Comparison of ENCODE assay signal across 8 mouse cellular contexts in the genomic region with DNA sequence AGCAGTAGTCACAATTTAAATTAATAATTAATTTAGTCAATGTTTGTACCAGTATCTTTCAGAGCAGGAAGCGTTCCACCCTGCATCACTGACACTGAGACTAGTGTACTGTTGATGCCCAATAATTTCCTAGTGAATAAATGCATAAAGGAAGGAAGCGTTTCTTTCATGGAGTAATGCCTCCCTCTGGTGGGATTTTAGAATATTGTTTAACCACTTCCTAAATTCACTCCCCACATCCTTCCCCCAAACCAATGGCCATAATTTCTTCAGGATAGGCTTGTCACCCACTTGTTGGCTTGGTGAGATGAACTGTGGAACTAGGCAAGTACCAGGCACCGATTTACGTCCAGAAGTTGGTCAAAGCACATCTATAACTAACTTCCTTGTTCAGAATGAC. TPM values are rescaled to one million over a fixed set of nuclear protein-coding genes. Genes with fewer than 3 reads are reported as not detected.
DNase-seq lines count a peak whose midpoint lies in the region; ATAC-seq lines count a peak whose summit lies in the region.

No protein-coding gene starts in this region.

- H3K36me3 ChIP-seq in liver, embryonic 12.5 days = peaks cover 18% of the 10 kb centered on the region

- H3K9me3 ChIP-seq in liver, embryonic 12.5 days (replicated peaks) = no peaks in the 10 kb centered on the region

- H3K9ac ChIP-seq in liver, embryonic 12.5 days = no peak overlapping the region

- 35% methylated on average over 4 of the region's 4 CpGs for WGBS in liver, embryonic 12.5 days (ENCODE audit: insufficient replicate concordance)

- DNase-seq in right cerebral cortex, postnatal 25 days = peak; percentile 7
- no peak for DNase-seq in right cerebral cortex, postnatal 14 days
- DNase-seq in brain, adult 2 months (ENCODE audit: low read depth, low spot score) = peak; percentile 80
- DNase-seq in hindlimb bud, embryonic 11.5 days (ENCODE audit: extremely low spot score, low read depth, low spot score) = peak; percentile 49
- DNase-seq in natural killer cell, adult 2 months (ENCODE audit: low spot score in 2 of 2) = peak; percentile 32 to 36
- DNase-seq in urinary bladder, postnatal 10 days (ENCODE audit: low spot score) = no peak

- ATAC-seq in erythroblast, adult 5-6 weeks (replicated peaks; ENCODE audit: low FRiP score, poor library complexity, severe bottlenecking) = 0 out of 2 replicates have a peak, but pooled peaks have one; percentile 36
- ATAC-seq in liver, embryonic 12.5 days = no peak

- no peak overlapping the region for H3K27ac ChIP-seq in liver, embryonic 12.5 days

- H3K4me3 ChIP-seq in liver, embryonic 12.5 days = no peak overlapping the region

- peak overlapping the region; percentile 82; the same call in 1 of the 2 replicates for H3K4me2 ChIP-seq in liver, embryonic 12.5 days

- peaks cover 34% of the 10 kb centered on the region for H3K4me1 ChIP-seq in liver, embryonic 12.5 days

- H3K27me3 ChIP-seq in liver, embryonic 12.5 days (replicated peaks) = no peaks in the 10 kb centered on the region; the same call in 1 of the 2 replicates

RNA-seq across cellular contexts. Expression of a gene that starts 1.2 kb away (rescaled TPM):
- total RNA-seq in erythroblast, adult 5-6 weeks (2015; ENCODE audit: low replicate concordance) = 10.2 and 12.7 TPM in 2 replicates
- 14.1 and 30.5 TPM in 2 replicates for total RNA-seq in erythroblast, adult 5-6 weeks (2017; ENCODE audit: low replicate concordance)
- 14.9 and 15.2 TPM in 2 replicates for polyA plus RNA-seq in liver, embryonic 12.5 days (2016; fragmentation: Nextera tagmentation; extraction: Ambion mirVana)

RNA-seq across cellular contexts. Expression of a gene that starts 20.1 kb away (rescaled TPM):
- not detected in 2 replicates for total RNA-seq in erythroblast, adult 5-6 weeks (2015; ENCODE audit: low replicate concordance)
- 0.17 and 0.28 TPM in 2 replicates for total RNA-seq in erythroblast, adult 5-6 weeks (2017; ENCODE audit: low replicate concordance)
- polyA plus RNA-seq in liver, embryonic 12.5 days (2016; fragmentation: Nextera tagmentation; extraction: Ambion mirVana) = 0.04 and 0.05 TPM in 2 replicates

Comparison
In these comparisons a context has a peak if more than half of its experiments do, and no peak if none do; other contexts are left out.
1. DNase-seq: peak in right cerebral cortex, postnatal 25 days (single experiment), brain, adult 2 months (single experiment), hindlimb bud, embryonic 11.5 days (single experiment) and natural killer cell, adult 2 months (2 of 2); none in right cerebral cortex, postnatal 14 days (single experiment) and urinary bladder, postnatal 10 days (single experiment).